Mouse (Mus musculus): ENCODE measurements around the gene Pde1c. TPM values are rescaled to one million over a fixed set of nuclear protein-coding genes. Genes with fewer than 3 reads are reported as not detected.
"Not testable (repeated sequence)": the region's sequence is repeated elsewhere in the genome, so short reads cannot be mapped to it uniquely, and the experiment has no call there.

Pde1c gene
- total RNA-seq (2015; ENCODE audit: low replicate concordance) (0.42 and 2.1 TPM in 2 replicates), total RNA-seq (2017; ENCODE audit: low replicate concordance) (0.28 and 0.85 TPM in 2 replicates)

- ATAC-seq (replicated peaks; ENCODE audit: low FRiP score, poor library complexity, severe bottlenecking): no peak
These were observed at the start of gene Pde1c for GRCm38 (mm10) chr6:56568470-56569372. Gene Pde1c, minus strand, starts transcription at chr6:56569103.

GRCm38 (mm10) chr6:56616982-56617613, 48.2 kb upstream of the Pde1c start:
- ATAC-seq (replicated peaks; ENCODE audit: low FRiP score, poor library complexity, severe bottlenecking): no peak

GRCm38 (mm10) chr6:56616228-56616981, 47.5 kb upstream of the Pde1c start:
- ATAC-seq (replicated peaks; ENCODE audit: low FRiP score, poor library complexity, severe bottlenecking): no peak

GRCm38 (mm10) chr6:56609529-56609928, 40.6 kb upstream of the Pde1c start:
- not testable (repeated sequence) for ATAC-seq (replicated peaks; ENCODE audit: low FRiP score, poor library complexity, severe bottlenecking)

- peak; percentile 73 for ATAC-seq (replicated peaks; ENCODE audit: low FRiP score, poor library complexity, severe bottlenecking)
These were observed 39.4 kb upstream of the Pde1c start for GRCm38 (mm10) chr6:56608277-56608676.

GRCm38 (mm10) chr6:56579568-56579967, 10.7 kb upstream of the Pde1c start:
- ATAC-seq (replicated peaks; ENCODE audit: low FRiP score, poor library complexity, severe bottlenecking): no peak

- ATAC-seq (replicated peaks; ENCODE audit: low FRiP score, poor library complexity, severe bottlenecking): no peak
These were observed 8.0 kb downstream of the Pde1c start for GRCm38 (mm10) chr6:56560891-56561290.

GRCm38 (mm10) chr6:56560474-56560888, 8.4 kb downstream of the Pde1c start:
- no peak for ATAC-seq (replicated peaks; ENCODE audit: low FRiP score, poor library complexity, severe bottlenecking)

- no peak for ATAC-seq (replicated peaks; ENCODE audit: low FRiP score, poor library complexity, severe bottlenecking)
These were observed 10.2 kb downstream of the Pde1c start for GRCm38 (mm10) chr6:56558711-56559110.

GRCm38 (mm10) chr6:56555848-56556247, 13.1 kb downstream of the Pde1c start:
- ATAC-seq (replicated peaks; ENCODE audit: low FRiP score, poor library complexity, severe bottlenecking): no peak

- ATAC-seq (replicated peaks; ENCODE audit: low FRiP score, poor library complexity, severe bottlenecking): no peak
These were observed 13.5 kb downstream of the Pde1c start for GRCm38 (mm10) chr6:56555382-56555781.

GRCm38 (mm10) chr6:56551022-56551421, 17.9 kb downstream of the Pde1c start:
- no peak for ATAC-seq (replicated peaks; ENCODE audit: low FRiP score, poor library complexity, severe bottlenecking)

- ATAC-seq (replicated peaks; ENCODE audit: low FRiP score, poor library complexity, severe bottlenecking): no peak
These were observed 28.7 kb downstream of the Pde1c start for GRCm38 (mm10) chr6:56540247-56540646.

GRCm38 (mm10) chr6:56534653-56535052, 34.2 kb downstream of the Pde1c start:
- ATAC-seq (replicated peaks; ENCODE audit: low FRiP score, poor library complexity, severe bottlenecking): no peak

- ATAC-seq (replicated peaks; ENCODE audit: low FRiP score, poor library complexity, severe bottlenecking): no peak
These were observed 36.6 kb downstream of the Pde1c start for GRCm38 (mm10) chr6:56532257-56532656.

GRCm38 (mm10) chr6:56523938-56524866, 44.7 kb downstream of the Pde1c start:
- ATAC-seq (replicated peaks; ENCODE audit: low FRiP score, poor library complexity, severe bottlenecking): no peak

GRCm38 (mm10) chr6:56489161-56489560, 79.7 kb downstream of the Pde1c start:
- ATAC-seq (replicated peaks; ENCODE audit: low FRiP score, poor library complexity, severe bottlenecking): no peak

GRCm38 (mm10) chr6:56485078-56485477, 83.8 kb downstream of the Pde1c start:
- no peak for ATAC-seq (replicated peaks; ENCODE audit: low FRiP score, poor library complexity, severe bottlenecking)

GRCm38 (mm10) chr6:56480914-56481482, 87.9 kb downstream of the Pde1c start:
- ATAC-seq (replicated peaks; ENCODE audit: low FRiP score, poor library complexity, severe bottlenecking): 0 out of 2 replicates have a peak, but pooled peaks have one; percentile 60

Measured in erythroblast, adult 5-6 weeks (primary cell).